Mouse (Mus musculus) ES-Bruce4 (cell line): ENCODE results near the gene Gm10644. TPM values are rescaled to one million over a fixed set of nuclear protein-coding genes. Genes with fewer than 3 reads are reported as not detected.
A peak's percentile ranks its signal among the peaks of the same experiment; 100 is the strongest.

ENCODE experiments used
- H3K27ac ChIP-seq: 2 replicates; pipeline ENCODE4 v1.5.1; 2012; ENCODE audit warnings: low read length, inconsistent platforms; ENCODE audit not compliant: insufficient read depth
- H3K27me3 ChIP-seq: 2 replicates; pipeline ENCODE4 v1.6.1; 2012; ENCODE audit warnings: mild to moderate bottlenecking, low read length, inconsistent platforms; ENCODE audit not compliant: control insufficient read depth, poor library complexity, insufficient read depth, severe bottlenecking
- H3K36me3 ChIP-seq: 2 replicates; pipeline ENCODE4 v1.6.1; 2012; ENCODE audit warnings: inconsistent platforms, mild to moderate bottlenecking, low read length, moderate library complexity; ENCODE audit not compliant: control insufficient read depth, poor library complexity, insufficient read depth, severe bottlenecking
- H3K4me1 ChIP-seq: one replicate; pipeline ENCODE4 v1.8.1; 2011; ENCODE audit warnings: low read length; ENCODE audit not compliant: control insufficient read depth, insufficient read depth
- H3K4me3 ChIP-seq: 2 replicates; pipeline ENCODE4 v1.5.1; 2011; ENCODE audit warnings: low read depth, mild to moderate bottlenecking, low read length
- H3K9ac ChIP-seq: 2 replicates; pipeline ENCODE4 v1.6.1; 2012; ENCODE audit warnings: low read depth, mild to moderate bottlenecking, inconsistent platforms; ENCODE audit not compliant: poor library complexity, severe bottlenecking
- H3K9me3 ChIP-seq: replicated peaks from 2 replicates; pipeline ENCODE4 v1.6.1; 2012; ENCODE audit warnings: mild to moderate bottlenecking, low read length, inconsistent platforms; ENCODE audit not compliant: control insufficient read depth, poor library complexity, insufficient read depth, severe bottlenecking
- CTCF ChIP-seq: IDR thresholded peaks from one replicate; pipeline ENCODE4 v1.8.1; 2011; ENCODE audit warnings: low read depth, low read length
- EP300 ChIP-seq: IDR thresholded peaks from 2 replicates; pipeline ENCODE4 v1.6.1; 2011; ENCODE audit warnings: low read depth, low read length; ENCODE audit not compliant: insufficient read depth
- POLR2A ChIP-seq: IDR thresholded peaks from one replicate; pipeline ENCODE4 v1.8.1; 2011; ENCODE audit warnings: low read length; ENCODE audit not compliant: insufficient read depth
- polyA plus RNA-seq: library from polyadenylated mRNA; stranded (reverse); fragments of >200 nt; gene quantifications from 2 replicates; pipeline ENCODE4 v1.2.4, GENCODE M21; 2011; ENCODE audit warnings: low read depth; ENCODE audit not compliant: missing spikeins, insufficient read depth, insufficient read length

Gm10644 gene
- polyA plus RNA-seq, 1 experiment: 0.78 TPM

GRCm38 (mm10) chr8:83999825-84000224 is 44.8 kb upstream of the Gm10644 start:
- Histone ChIP-seq H3K4me3 (no peak overlapping the region), H3K4me1 (peaks cover 7% of the 10 kb centered on the region), H3K9ac (no peak overlapping the region), H3K27me3 (no peaks in the 10 kb centered on the region), H3K27ac (no peak overlapping the region), H3K9me3 (no peaks in the 10 kb centered on the region), H3K36me3 (peaks cover 18% of the 10 kb centered on the region)
- no peak for TF ChIP-seq POLR2A
- TF ChIP-seq EP300: no peak
- no peak for TF ChIP-seq CTCF

- Histone ChIP-seq H3K4me3 (peak overlapping the region; percentile 70), H3K27me3 (no peaks in the 10 kb centered on the region), H3K9ac (peak overlapping the region; percentile 99), H3K27ac (no peak overlapping the region), H3K9me3 (no peaks in the 10 kb centered on the region), H3K4me1 (peaks cover 7% of the 10 kb centered on the region), H3K36me3 (peaks cover 18% of the 10 kb centered on the region)
- TF ChIP-seq CTCF: no peak
- TF ChIP-seq EP300: no peak
- no peak for TF ChIP-seq POLR2A
Measured at GRCm38 (mm10) chr8:83999057-83999705, 44.2 kb upstream of the Gm10644 start.

GRCm38 (mm10) chr8:83998231-83999056 is 43.4 kb upstream of the Gm10644 start:
- Histone ChIP-seq H3K36me3 (peaks cover 18% of the 10 kb centered on the region), H3K4me1 (peaks cover 7% of the 10 kb centered on the region), H3K9me3 (no peaks in the 10 kb centered on the region), H3K9ac (peak overlapping the region; percentile 99), H3K4me3 (peak overlapping the region; percentile 70), H3K27ac (peak overlapping the region; percentile 34), H3K27me3 (no peaks in the 10 kb centered on the region)
- TF ChIP-seq EP300: no peak
- no peak for TF ChIP-seq POLR2A
- TF ChIP-seq CTCF: peak; percentile 34

GRCm38 (mm10) chr8:83997511-83998141 is 42.6 kb upstream of the Gm10644 start, which contains the start of gene Samd1:
Samd1 (plus strand) TSS chr8:83997672.
- no peaks in the 10 kb centered on the region for H3K9me3 ChIP-seq
- H3K36me3 ChIP-seq: peaks cover 18% of the 10 kb centered on the region
- H3K27ac ChIP-seq: peak within 1 kb of the TSS; percentile 78
- no peak for TF ChIP-seq POLR2A
- no peak for TF ChIP-seq EP300
- TF ChIP-seq CTCF: no peak
- H3K4me1 ChIP-seq: peaks cover 7% of the 10 kb centered on the region
- peak within 1 kb of the TSS; percentile 99 for H3K9ac ChIP-seq
- H3K27me3 ChIP-seq: no peaks in the 10 kb centered on the region
- H3K4me3 ChIP-seq: peak within 1 kb of the TSS; percentile 90

DNA sequence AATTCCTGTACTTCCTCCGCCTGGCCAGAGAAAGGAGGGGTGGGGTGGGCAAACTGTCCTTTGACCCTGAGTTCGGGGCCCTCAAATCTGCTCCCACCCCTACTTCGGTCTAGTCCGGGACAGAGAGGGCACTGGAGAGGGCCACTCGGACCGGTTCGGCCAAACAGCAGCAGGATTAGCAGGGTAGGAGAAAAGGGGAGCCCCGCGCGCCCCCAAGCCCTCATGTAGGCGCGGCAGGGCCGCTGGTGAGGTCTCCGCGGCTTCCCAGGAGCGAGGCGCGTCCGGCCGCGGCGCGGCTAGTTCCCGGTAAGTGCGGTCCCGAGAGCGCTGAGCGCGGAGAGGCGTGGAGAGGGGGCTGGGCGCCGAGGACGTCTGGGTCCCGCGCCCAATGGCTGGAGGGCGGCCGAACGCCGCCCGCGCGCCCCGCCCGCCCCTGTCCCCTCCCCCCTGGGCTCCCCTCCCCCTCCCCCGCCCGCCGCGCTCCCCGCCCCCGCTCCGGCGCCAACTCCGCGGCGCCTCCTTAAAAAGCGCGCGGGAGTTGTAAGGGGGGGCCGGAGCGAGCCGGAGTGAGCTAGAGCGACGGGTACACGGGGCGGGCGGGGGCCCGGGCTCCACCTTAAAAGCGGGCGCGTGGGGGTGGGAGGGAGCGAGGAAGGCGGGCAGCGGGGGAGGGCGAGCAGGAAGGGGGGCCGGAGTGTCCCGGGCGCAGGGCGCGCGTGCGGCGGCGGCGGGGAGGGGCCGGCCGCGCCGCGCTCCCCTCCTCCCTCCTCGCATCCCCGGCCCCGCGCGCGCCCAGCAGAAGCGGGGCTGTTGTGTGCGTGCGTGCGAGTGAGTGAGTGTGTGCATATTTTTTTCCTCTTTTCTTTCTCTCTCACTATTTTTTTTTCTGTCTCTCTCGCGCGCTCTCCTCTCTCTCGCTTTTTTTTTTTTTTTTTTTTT is 41.8 kb upstream of the Gm10644 start:
- no peaks in the 10 kb centered on the region for H3K9me3 ChIP-seq
- TF ChIP-seq POLR2A: no peak
- no peak for TF ChIP-seq CTCF
- TF ChIP-seq EP300: no peak
- peak overlapping the region; percentile 78 for H3K27ac ChIP-seq

More for the DNA sequence above, 41.8 kb upstream of the Gm10644 start:
- H3K4me1 ChIP-seq: peaks cover 7% of the 10 kb centered on the region
- no peaks in the 10 kb centered on the region for H3K27me3 ChIP-seq
- H3K4me3 ChIP-seq: peak overlapping the region; percentile 90
- peak overlapping the region; percentile 99 for H3K9ac ChIP-seq
- peaks cover 18% of the 10 kb centered on the region for H3K36me3 ChIP-seq
